Mouse (Mus musculus) CD4-positive helper T cell, adult 2 months (primary cell): ENCODE results near the gene Chrm3.
A peak's percentile ranks its signal among the peaks of the same experiment; 100 is the strongest.

Experiments used
- DNase-seq: peaks from one replicate; pipeline ENCODE4 v3.0.0-alpha.2; 2012; ENCODE audit warnings: low read depth, missing footprints, low spot score

The Chrm3 gene

DNA sequence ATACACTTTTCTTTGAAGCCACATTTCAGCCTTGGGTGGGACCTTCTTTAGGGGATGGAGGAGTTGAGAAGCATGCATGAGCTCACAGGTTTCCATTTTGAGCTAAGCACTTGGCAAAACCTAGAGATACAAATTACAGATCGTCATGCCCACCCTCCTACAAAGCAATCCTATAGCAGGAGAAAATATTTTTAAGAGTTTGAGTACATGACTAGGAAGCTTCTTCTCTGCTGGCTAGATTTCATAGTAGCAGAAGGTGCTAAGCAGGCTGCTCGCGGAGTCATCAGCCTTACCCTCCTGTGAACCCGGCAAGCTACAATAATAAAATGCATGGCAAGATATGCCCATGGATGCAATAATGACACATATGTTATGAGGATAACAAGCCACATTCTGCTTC lies 124.4 kb downstream of the Chrm3 start:
- DNase-seq = no peak

DNA sequence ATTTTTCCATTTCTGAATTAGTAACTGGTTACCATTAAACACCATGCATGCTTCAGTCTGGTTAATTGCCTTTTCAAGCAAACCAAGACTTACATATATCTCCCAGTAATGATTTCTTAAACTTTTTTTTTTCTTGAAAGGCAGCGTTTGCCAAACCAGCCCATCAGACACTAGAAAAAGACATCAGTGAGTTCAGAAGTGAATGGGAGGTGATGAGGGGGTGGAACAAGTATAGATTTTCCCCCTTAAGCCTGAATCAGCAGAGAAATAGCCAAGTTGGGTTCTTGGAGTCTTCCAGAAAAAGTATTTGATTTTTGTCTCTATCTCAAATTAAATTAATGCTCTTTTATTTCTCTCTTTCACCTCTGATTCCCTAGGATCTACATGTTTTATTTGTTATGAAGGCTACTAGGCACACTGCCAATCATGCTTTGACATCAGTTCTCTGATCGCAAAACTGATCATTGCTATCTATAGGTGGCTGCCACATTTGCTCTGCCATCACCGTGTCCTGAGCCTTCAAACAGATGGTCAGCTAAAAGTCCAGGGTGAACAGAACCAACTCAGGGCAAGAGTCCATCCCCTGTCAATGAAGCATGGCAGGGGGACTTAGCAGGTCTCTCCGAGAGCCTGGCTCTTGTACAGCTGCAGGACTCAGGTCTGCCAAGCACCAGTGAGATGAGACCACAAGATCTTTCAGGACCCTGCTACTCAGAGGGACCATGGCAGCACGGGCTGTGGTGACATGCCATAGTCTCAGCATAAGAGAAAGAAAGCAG lies 125.1 kb downstream of the Chrm3 start:
- no peak for DNase-seq

DNA sequence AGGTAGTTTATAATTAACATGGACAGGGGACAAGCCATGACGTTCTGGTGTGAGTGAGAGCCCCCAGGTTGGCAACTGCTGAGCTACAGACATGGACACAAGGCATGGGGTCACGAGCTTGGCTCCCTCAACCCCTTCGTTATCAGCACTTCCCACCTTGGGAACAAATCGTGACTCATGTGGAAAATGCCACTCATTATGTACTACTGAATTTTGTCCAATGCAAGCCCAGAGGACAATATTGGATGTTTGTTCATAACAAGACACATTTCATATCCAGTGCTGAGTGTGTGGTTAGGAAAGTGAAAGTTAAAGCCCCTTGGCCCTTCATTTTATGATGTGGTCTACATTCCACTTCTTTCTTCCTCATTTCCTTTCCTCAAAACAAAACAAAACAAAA lies 140.2 kb downstream of the Chrm3 start:
- no peak for DNase-seq

DNA sequence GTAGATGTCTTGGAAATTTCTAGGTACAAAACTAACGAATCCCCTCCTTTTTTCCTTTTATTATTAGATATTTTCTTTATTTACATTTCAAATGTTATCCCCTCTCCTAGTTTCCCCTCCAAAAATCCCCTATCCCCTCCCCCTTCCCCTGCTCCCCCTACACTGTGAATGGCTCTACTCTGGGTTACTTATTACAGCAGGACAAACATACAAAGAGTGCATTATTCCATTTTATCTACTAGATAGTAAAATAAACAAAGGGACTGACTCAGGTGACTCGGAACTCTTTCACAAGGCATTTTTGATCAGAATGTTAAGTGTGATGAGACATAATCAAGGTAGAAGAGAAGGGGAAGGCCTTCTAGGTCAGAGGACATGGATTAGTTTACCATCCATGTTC lies 148.5 kb downstream of the Chrm3 start:
- no peak for DNase-seq

DNA sequence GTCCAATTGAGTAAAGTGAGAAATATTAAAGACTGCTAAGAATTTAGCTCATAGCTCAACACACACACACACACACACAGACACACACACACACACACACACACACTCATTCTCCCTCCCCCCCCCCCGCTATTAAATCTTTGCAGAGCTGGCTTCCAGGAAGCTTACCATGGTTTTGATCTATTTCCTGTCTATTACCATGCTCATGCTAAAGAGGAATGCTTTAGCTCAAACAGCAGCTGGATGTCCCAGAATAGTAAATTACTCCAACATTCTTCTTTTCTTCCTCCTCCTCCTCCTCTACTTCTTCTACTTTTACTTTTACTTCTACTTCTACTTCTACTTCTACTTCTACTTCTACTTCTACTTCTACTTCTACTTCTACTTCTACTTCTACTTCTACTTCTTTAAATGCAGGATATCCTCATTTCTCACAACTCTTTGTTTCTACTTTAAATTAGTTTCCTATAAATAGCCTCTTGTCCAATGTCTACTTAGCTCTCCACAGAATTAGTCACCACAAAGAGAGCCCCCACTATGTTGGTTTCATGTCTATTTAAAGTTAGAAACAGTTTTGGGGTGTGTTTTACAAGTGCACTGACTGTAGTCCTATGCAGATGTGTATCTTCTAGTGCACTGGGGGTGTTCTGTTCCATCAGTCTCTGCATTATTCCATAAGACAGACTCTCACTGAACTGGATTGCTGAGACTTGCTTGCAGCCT lies 150.0 kb downstream of the Chrm3 start:
- peak; percentile 42 for DNase-seq

DNA sequence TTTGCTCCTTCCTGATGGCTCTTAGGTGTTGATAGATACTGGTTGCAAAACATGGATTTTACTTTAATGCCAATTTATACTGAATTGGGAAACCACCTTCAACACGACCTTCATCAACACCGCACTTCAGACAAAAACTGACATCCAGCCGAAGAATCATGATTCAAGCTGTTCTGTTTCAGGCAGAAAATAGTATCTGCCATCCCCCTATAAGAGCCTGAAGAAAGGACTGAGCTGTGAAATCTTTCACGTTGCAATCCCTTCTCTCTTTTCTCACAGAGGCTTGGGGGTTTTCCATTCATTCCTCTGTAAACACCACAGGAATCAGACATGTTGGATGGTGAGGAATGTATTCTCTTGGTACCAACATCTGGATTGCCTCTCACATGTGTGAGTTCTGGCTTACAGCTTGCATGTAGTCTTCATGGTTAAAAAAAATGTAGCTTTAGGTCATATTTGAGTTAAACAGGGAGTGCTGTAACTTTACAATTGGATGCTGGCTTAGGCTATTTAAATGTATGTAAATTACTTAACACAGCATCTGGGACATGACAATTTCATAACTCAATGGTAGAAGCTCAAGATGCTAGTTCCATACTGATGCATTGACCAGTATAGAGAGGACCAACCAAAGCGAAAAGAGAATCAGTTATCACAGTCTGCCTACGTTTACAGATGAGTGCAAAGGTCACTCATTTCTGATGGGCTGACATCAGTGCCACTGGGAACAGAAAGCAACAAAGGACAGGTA lies 161.3 kb downstream of the Chrm3 start:
- no peak for DNase-seq

DNA sequence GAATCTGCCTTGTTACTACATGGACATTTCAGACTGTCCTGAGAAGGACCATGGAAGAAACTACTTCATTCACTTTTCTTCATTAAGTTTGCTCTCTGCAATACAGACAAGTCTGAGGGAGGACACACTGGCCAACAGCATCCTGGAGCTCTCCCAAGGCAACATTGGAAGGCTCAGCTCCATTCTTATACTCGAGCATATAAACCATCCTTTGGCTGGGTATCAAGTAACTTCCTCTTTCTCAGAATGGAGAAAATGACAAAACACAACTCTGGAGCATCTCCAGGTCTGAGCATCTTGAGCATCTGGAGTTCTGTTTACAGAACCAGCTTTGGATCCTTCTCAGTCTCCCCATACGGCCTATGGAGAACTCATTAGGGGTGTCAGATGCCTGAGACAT lies 170.8 kb downstream of the Chrm3 start:
- DNase-seq = no peak

DNA sequence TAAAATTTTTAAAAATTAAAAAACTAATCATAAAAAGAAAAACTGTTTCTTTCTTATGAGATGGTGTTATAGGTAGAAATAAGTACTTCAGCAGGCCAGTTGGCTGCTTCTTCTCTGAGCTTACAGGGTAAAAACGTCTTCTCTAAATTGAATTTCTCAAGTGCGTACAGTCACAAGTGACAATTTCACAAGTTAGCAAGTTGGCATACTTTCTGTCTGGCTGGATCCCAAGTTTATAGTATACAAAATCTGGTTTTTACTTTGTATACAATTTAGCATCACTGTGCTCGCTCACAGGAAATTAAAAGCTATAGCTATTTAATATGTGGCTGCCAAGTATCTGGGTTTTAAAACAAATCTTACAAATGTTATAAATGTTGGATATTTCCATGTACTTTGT lies 172.7 kb downstream of the Chrm3 start:
- no peak for DNase-seq

DNA sequence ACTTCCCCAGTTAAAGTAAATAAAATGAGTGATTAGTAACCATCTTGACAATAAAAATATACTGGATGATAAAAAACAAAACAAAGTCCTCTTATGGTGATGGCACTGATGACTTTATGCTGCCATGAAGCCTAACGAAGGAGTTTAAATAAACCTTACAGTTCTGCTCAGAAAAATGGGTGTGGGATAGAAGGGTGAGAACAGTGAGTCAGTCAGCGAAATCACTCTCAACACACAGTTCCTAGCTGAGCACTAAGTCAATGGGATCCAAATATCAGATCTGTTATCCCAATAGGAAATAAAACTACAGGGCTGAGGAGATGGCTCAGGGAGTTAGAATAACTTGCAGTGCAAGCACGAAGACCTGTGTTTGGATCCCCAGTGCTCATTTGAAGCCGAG lies 176.8 kb downstream of the Chrm3 start:
- no peak for DNase-seq

DNA sequence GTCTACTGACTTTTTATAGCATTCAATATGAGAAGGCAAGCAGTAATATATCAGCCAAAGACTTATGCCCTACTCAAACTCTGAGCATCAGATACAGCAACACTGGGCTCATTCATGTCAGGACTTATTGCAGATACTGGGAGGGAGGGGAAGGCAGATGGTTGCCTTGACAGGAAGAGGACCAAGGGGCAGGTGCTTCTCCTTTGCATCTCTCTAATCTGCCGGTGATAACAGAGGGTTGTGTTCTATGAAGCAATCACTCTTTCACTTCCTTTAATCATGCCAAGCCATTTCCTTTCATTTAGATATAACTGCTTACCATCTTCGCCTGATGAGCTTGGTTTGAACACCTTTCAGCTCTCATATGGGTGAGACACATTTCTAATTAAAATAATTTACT lies 177.9 kb downstream of the Chrm3 start:
- DNase-seq = no peak

DNA sequence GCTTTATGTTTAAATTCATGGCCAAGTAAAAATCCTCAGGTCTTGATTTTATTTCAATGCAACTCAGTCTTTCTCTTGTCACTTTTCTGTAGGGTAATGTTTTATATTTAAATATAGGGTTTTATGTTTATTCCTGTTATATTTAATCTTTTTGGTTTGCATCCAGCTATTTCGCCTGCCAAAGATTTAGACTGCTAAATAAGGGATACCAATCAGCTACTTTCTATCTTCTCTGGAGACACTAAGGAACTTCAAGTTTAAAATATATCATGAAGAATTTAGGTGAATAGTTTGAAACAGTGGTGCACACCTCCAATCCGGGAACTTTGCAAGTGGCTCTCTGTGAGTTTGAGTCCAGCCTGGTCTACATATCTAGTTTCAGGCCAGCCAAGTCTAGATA lies 190.1 kb downstream of the Chrm3 start:
- no peak for DNase-seq

DNA sequence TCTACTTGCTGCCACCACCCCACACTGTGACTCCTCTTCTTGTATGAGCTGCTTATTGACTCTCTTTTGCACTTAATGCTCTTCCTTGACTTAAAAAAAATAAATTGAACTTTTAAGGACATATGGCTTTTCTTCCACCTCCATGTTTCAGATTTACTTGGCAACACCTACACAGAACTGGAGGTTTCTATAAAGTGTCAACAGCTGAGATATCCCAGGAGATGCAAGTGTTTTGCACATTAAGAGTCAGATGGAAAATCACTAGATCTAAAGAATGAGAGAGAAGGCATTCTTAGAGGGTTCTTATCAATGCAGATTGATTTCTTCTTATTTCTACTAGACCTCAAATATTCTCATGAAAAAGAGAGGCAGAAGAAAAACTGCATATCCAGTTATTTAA lies 197.3 kb downstream of the Chrm3 start:
- DNase-seq = no peak

DNA sequence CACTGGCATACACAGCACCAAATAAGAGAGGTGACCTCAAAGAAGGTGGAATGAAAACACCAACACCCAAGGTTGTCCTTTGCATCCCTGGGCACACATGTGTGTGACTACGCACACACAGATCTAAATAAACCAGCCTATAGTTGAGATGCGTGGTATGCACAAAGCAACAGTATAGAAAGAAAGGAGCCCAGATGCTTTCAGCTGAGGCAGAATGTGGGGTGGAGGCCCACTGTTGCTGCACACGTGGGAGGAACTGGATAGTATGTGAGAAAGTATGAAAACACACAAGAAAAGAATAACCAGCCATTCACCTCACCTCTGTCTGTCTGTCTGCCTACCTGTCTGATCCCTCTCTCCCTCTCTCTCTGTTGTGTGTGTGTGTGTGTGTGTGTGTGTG lies 203.2 kb downstream of the Chrm3 start:
- no peak for DNase-seq

DNA sequence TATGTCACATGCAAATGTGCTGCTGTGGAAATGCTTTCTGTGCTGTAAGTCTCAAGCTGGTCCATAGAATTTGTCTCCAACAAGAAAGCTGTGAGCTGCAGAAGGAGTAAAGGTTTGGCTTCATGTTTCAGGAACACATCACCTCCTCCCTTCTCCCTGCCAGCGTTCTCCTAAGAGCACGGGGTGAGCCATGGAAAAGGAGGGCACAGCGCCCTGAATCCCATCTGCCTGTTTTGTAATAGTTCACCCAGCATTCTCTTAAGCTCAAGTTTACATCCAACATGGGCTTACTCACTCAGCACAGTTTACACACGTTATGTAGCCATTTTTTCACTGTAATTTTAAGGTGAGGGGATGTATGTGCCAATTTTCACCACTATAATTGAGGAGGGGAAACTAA lies 220.1 kb downstream of the Chrm3 start:
- DNase-seq = no peak

DNA sequence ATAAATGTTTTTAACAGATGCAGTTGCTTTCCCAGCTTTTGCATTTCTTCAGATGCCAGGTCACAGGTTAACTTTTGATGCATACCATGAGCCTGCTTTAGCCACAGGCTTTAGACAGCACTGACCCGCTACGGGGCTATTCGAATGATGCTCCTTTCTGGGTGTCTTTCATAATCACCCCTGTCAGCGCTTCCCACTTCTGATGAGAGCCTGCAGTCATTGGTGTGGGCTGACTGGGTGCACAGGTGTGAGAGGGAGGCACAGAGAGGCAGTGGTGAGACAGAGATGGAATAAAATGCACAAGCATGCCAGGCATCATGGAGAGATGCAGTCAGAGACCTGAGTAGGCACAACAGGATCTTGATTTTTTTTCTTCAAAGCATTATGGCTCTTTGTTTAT lies 221.8 kb downstream of the Chrm3 start:
- no peak for DNase-seq

DNA sequence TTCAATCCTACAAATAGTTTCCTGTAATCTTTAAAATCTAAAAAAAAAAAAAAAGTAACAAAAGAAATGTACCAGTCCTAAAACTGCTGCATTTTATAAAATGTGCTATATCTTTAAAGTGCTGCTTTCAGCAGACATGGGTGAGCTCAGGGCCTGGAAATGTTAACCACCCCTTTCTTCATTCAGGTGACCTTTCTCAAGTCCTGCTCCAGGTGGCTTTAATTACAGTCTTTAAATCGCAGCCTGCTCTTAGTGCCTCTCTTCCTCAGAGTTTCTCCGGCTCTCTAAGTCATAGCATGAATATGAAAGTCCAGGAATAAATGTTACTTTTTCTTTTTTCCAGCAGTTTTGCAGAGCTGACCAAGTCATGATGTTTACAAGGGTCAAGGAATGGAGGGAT lies 229.6 kb downstream of the Chrm3 start:
- no peak for DNase-seq

DNA sequence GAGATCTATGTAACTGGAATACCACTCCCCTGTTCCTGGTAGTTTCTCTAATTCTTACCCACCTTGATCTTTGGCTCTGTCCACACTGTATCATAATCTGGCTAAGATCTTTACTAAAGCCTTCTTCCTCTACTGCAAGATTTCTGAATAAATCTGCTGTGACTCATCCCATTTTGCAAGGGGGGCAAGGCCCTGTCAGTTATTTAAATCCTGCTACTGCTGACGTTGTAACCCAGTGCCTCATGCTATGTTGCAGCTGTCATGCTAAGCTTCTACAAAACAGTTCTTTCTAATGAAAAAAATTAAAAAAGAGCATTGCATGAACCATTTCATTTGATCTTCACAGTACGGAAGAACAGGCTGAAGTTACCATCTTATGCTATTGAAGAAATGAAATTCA lies 248.4 kb downstream of the Chrm3 start:
- no peak for DNase-seq

DNA sequence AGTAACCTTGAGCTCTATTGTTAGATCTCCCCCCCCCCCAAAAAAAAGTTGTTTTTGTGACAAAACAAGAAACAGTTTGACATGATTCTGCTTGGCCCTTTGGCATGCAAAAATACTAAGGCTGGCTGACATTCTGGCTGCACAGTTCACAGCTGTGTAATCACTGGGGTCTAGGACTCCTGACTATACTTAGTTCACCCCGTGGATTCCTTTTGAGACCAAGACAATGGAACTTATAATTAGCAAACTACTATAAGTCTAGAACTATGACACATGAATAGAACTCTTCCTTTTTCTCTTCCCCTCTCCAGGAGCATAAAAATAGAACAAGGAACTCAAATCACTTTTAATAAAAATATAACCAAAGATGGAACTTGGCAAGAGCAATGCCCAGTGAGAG lies 251.1 kb downstream of the Chrm3 start:
- no peak for DNase-seq

DNA sequence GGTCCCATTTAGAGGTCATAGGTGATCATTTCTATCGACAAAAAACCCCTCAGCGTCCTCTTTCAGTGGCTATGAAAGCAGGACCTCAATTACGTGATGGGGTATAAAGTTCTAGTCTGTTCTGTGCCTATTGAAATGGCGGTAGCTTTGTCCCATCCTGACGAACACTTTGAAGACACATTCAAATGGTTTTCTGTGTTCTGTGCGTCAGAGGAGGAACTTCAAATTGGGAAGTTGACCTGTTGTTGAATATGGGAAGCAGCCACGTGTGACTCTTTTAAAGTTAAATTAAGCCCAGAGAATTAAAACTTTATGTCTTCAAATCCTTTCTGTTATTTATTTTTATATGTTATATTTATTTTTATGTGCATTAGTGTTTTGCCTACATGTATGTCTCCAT lies 253.3 kb downstream of the Chrm3 start:
- no peak for DNase-seq

DNA sequence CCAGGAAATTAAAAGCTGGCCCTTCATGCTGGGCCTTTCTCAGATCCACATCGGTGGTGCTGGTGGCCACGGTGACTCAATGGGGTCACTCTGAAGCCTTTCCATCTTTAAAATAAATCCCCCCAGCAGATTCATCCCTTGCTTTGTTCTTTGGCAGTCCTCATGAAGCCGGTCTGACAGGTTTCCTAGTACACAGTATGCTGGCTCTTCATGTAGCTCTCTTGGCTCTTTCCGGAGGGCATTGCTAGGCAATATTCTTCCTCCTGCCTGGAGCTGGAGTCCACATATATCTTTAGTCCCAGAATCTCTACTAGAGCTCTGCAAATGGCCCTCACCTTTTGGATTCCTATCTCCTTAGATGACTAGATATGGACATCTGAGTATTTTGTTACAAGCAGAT lies 269.9 kb downstream of the Chrm3 start:
- no peak for DNase-seq

DNA sequence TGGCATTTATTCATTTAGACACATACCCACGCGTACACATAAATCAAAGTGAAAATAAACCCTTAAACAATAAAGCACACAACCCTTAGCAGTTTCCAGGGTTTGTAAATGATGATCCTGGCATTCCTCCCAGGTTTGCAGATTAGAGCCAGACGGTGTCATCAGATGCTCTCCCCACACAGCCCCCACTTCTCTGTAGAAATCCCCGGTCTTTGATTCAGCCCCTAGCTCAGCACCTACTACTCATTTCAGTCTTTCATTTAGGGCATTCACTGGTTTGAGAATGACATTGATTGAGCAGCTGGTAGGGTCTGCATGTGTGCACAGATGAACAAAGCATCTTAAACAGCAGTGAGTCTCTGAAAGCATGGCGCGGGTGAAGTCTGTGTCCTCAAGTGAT lies 274.3 kb downstream of the Chrm3 start:
- DNase-seq = no peak

DNA sequence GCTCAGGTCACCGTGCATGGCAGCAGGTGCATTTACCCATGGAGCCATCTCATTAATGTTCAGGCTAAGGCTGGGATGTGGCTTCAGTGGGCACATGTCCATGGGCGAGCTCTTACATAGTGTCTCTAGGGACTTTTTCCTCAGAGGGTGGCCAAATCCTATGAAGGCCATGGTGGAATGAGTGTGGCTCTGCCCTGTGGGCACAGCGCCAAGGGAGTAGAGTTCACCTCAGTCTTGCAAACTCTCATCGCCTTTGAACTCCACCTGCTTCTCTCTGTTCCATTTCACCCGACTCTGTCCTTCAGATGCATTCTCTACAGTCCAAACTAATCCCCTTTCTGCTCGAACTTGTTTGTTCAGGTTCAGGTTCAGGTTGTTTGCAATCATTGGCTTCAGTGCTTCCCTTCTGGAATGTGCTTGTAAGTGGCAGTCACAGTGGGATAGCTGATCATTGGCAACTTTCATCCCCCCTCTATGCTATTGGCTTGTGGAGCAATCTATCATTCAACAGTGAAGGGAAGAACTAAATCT lies 278.7 kb downstream of the Chrm3 start:
- no peak for DNase-seq
